Mouse (Mus musculus) hindbrain, postnatal 0 days (tissue): ENCODE results near the gene Bbs9. TPM values are rescaled to one million over a fixed set of nuclear protein-coding genes. Genes with fewer than 3 reads are reported as not detected.

Experiments
- ATAC-seq: fragments of 200-750 bp; cut with Nextera tagmentation; 2 replicates; pipeline ENCODE4 v1.8.0; 2017; ENCODE audit warnings: mild to moderate bottlenecking, moderate TSS enrichment, moderate library complexity
- DNase-seq: peaks from one replicate; pipeline ENCODE4 v3.0.0-alpha.2; 2015; ENCODE audit warnings: low spot score
- H3K27ac ChIP-seq: fragments of 300-500 bp; sonication (generic); 2 replicates; pipeline ENCODE4 v1.5.1; 2014; ENCODE audit warnings: mild to moderate bottlenecking
- H3K27me3 ChIP-seq: fragments of 300-500 bp; sonication (generic); 2 replicates; pipeline ENCODE4 v1.6.1; 2014; ENCODE audit warnings: low read length, mixed read lengths; ENCODE audit not compliant: insufficient read depth
- H3K36me3 ChIP-seq: fragments of 300-500 bp; sonication (generic); 2 replicates; pipeline ENCODE4 v1.6.1; 2014; ENCODE audit warnings: low read length, mixed read lengths; ENCODE audit not compliant: insufficient read depth
- H3K4me1 ChIP-seq: fragments of 300-500 bp; sonication (generic); 2 replicates; pipeline ENCODE4 v1.6.1; 2014; ENCODE audit warnings: antibody characterized with exemption, low read length, mixed read lengths; ENCODE audit not compliant: insufficient read depth
- H3K4me2 ChIP-seq: fragments of 300-500 bp; sonication (generic); 2 replicates; pipeline ENCODE4 v1.6.1; 2014; ENCODE audit warnings: low read depth, mild to moderate bottlenecking, low read length, moderate library complexity, mixed read lengths
- H3K4me3 ChIP-seq: fragments of 300-500 bp; sonication (generic); 2 replicates; pipeline ENCODE4 v1.5.1; 2014; ENCODE audit warnings: low read length
- H3K9ac ChIP-seq: fragments of 300-500 bp; sonication (generic); replicated peaks from 2 replicates; pipeline ENCODE4 v1.6.1; 2014; ENCODE audit warnings: mild to moderate bottlenecking, low read length, moderate library complexity, mixed read lengths
- H3K9me3 ChIP-seq: fragments of 300-500 bp; sonication (generic); 2 replicates; pipeline ENCODE4 v1.6.1; 2016; ENCODE audit warnings: low read length, mixed read lengths
- CTCF ChIP-seq: IDR thresholded peaks from 2 replicates; pipeline ENCODE4 v1.5.1; 2016; ENCODE audit warnings: antibody characterized with exemption, control low read depth, low read depth
- WGBS: fragments of 180-500 bp; shearing (Covaris S2); extraction: QIAGEN DNeasy Blood & Tissue Kit; methylation state at CpG from one replicate; pipeline ENCODE4 v1.1.7; 2014; 5-methylcytosine and 5-hydroxymethylcytosine counted together
- polyA plus RNA-seq: library from polyadenylated mRNA; unstranded; fragments of >200 nt; fragmentation: Nextera tagmentation; extraction: Ambion mirVana; gene quantifications from 2 replicates; pipeline ENCODE4 v1.2.1, GENCODE M21; 2015
- total RNA-seq: library from RNA; depleted of rRNA; stranded (reverse); fragments of >200 nt; gene quantifications from 2 replicates; pipeline ENCODE4 v1.2.3, GENCODE M21; 2014; rRNA removed

The Bbs9 gene
- total RNA-seq (27.0 and 27.5 TPM in 2 replicates), polyA plus RNA-seq (14.0 and 15.2 TPM in 2 replicates)

DNA sequence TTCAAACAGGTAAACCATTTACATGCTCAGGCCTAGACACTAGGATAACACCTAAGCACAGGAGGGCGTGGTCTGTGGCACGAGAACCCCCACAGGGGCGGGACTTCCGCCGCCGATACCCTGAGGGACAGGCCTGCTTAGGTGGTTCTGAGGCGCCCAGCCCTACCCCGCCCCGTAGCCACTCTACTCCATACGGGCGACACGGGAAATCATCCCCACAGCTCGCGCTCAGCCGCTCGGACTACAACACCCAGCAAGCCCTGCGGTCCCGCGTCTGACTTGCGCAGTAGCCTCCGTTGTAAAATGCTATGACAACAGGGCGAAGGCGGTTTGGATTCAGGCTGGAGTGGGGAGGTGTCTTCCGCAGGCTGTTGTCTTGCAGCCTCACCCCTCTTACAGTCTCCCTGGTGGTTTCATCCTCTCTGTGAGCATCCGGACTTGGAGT is at the start of gene Bbs9:
Gene Bbs9 (plus strand): TSS at position 292 of the 445 bp plus-strand sequence.
- under 1% methylated on average over 25 of the region's 25 CpGs for WGBS
- Histone ChIP-seq H3K4me2 (peak within 1 kb of the TSS; percentile 74), H3K4me3 (peak within 1 kb of the TSS; percentile 61), H3K27ac (peak within 1 kb of the TSS; percentile 76), H3K4me1 (0 out of 2 replicates have a peak, but pooled peaks cover 6% of the 10 kb centered on the region), H3K9me3 (no peaks in the 10 kb centered on the region), H3K9ac (peak within 1 kb of the TSS; percentile 52), H3K27me3 (no peaks in the 10 kb centered on the region), H3K36me3 (no peaks in the 10 kb centered on the region)
- peak; percentile 99 for ATAC-seq
- TF ChIP-seq CTCF, result no peak
- peak; percentile 97 for DNase-seq

DNA sequence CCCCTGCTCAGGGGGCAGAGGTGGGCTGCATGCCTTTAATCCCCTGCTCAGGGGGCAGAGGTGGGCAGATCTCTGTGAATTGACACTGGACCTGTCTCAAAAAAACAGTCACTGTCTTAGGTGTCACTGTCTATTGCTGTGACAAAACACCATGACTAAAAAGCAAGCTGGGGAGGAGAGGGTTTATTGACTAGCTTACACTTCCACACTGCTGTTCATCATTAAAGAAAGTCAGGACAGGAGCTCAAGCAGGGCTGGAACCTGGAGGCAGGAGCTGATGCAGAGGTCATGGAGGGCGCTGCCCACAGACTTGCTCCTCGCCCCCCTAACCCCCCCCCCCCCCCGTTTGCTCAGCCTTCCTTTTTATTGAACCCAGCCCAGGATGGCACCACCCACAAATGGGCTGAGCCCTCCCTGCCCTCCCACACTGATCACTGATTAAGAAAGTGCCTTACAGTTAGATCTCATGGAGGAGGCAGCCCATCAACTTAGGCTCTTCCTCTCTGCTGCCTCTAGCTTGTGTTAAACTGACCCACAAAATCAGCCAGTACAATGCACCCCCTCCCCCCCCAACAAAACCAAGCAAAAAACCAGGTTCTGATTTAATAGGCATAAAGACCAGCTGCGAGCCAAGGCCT is 47.4 kb upstream of the Bbs9 start:
- H3K9ac ChIP-seq, result no peak overlapping the region
- H3K36me3 ChIP-seq, result 0 out of 2 replicates have a peak, but pooled peaks cover 7% of the 10 kb centered on the region
- no peak overlapping the region for H3K4me2 ChIP-seq
- 0 out of 2 replicates have a peak, but pooled peaks cover 7% of the 10 kb centered on the region for H3K4me1 ChIP-seq
- no peak overlapping the region for H3K4me3 ChIP-seq
- H3K27ac ChIP-seq, result no peak overlapping the region
- no peaks in the 10 kb centered on the region for H3K27me3 ChIP-seq
- WGBS, result 31% methylated on average over 4 of the region's 4 CpGs
- no peaks in the 10 kb centered on the region for H3K9me3 ChIP-seq
- no peak for ATAC-seq
- no peak for DNase-seq
- TF ChIP-seq CTCF, result no peak

DNA sequence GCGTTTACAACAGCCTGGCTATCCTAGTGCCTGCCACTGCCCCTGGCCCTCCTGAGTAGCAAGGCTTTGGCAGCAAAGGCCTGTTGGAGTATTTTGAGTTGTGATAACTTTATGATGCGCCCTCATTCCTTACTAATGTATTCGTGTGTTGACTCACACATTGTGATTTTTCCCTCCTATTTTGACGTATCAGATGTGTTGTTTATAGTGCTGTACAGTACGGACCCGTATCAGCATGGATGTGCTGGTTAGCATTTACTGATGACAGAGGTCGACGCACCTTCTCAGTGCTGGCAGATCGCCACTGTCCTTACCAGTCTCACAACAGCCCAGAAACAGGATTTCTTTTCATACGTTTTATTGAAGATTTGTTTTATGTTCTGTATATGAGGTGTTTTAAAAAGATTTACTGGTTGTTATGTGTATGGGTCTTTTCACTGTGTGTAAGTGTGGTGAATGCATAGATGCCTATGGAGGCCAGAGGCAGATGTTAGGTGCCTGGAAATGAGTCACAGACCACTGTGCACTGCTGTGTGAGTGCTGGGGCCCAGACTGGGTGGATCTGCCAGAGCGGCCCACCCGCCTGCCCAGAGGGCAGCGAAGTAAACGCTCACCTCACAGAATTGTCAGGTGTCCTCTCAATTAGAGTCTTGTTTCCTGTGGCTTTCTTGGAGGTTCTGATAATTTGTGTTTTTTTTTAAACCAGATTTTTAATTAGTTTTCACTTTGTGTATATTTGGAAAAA is 46.7 kb upstream of the Bbs9 start:
- no peak overlapping the region for H3K9ac ChIP-seq
- 0 out of 2 replicates have a peak, but pooled peaks cover 7% of the 10 kb centered on the region for H3K36me3 ChIP-seq
- 78% methylated on average over 14 of the region's 14 CpGs for WGBS
- no peaks in the 10 kb centered on the region for H3K9me3 ChIP-seq
- 0 out of 2 replicates have a peak, but pooled peaks cover 7% of the 10 kb centered on the region for H3K4me1 ChIP-seq
- no peak overlapping the region for H3K4me2 ChIP-seq
- 0 out of 2 replicates have a peak, but pooled peaks have one; percentile 21 for ATAC-seq
- H3K27ac ChIP-seq, result no peak overlapping the region
- no peak for DNase-seq
- H3K4me3 ChIP-seq, result no peak overlapping the region
- no peak for TF ChIP-seq CTCF
- H3K27me3 ChIP-seq, result no peaks in the 10 kb centered on the region

DNA sequence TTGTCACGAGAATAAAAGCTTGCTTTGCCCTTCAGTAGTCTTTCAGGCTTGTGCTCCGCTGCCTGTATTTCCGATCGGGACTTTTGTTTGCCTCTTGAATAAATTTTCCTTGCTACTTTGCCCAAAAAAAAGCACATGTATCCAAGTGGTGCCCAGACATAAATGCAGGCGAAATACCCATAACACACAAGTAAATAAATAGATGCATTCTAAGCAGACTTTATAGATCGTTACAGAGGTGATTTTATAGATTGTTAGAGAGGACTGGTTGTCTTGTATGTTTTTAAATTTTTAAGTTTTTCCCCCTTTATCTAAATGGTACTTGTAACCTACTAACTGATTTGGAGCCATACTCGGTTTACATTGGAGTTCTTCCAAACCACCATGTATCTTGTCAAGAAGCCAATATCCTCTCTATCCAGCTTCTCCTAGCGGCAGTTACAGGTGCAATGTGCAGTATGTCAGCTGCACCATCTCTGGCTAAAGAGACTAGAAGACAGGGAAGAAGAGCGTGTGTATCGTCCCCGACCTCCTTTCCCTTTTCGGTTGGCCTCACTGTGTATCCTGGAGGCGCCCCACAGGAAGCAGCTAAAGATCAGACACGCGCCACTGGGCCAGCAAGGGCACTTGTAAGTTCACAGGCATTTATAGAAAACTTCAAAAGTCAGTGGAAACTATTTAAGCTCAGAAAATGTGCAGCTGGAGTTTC is 45.8 kb upstream of the Bbs9 start:
- peak; percentile 41; the same call in 1 of the 2 replicates for TF ChIP-seq CTCF
- Histone ChIP-seq H3K27me3 (no peaks in the 10 kb centered on the region), H3K9ac (no peak overlapping the region), H3K27ac (no peak overlapping the region), H3K4me2 (peak overlapping the region; percentile 36; the same call in 1 of the 2 replicates), H3K36me3 (0 out of 2 replicates have a peak, but pooled peaks cover 1% of the 10 kb centered on the region), H3K4me1 (0 out of 2 replicates have a peak, but pooled peaks cover 7% of the 10 kb centered on the region), H3K4me3 (no peak overlapping the region), H3K9me3 (no peaks in the 10 kb centered on the region)
- DNase-seq (peak; percentile 54), ATAC-seq (no peak)
- 39% methylated on average over 15 of the region's 15 CpGs for WGBS

DNA sequence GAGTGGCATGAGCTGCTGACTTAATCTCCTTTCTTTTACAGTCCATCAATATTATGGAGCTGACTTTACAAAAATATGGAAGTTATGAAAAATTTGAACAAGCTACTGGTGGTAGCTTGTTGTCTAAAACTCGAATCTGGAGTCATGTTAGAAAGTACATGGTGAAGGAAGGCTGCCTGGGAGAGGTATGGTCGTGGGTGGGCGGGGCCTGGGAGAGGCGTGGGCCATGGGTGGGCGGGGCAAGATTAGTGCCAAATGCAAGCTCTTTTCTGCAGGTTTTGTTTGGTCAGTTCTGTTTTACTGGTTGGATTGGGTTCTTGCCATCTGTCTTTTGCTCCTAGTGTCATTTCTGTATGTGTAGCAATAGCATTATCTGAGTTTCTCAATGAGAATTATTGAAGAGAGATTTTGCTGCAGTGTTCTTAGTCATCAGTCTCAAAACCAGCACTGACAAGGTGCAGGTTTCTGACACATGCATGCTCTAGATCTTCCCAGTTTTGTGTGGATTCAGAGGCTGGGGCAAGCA is 45.1 kb upstream of the Bbs9 start:
- ATAC-seq (no peak), DNase-seq (no peak)
- Histone ChIP-seq H3K27ac (no peak overlapping the region), H3K27me3 (no peaks in the 10 kb centered on the region), H3K4me3 (no peak overlapping the region), H3K9ac (no peak overlapping the region), H3K36me3 (0 out of 2 replicates have a peak, but pooled peaks cover 3% of the 10 kb centered on the region), H3K4me2 (no peak overlapping the region), H3K9me3 (no peaks in the 10 kb centered on the region), H3K4me1 (0 out of 2 replicates have a peak, but pooled peaks cover 7% of the 10 kb centered on the region)
- WGBS, result 55% methylated on average over 5 of the region's 5 CpGs
- no peak for TF ChIP-seq CTCF

DNA sequence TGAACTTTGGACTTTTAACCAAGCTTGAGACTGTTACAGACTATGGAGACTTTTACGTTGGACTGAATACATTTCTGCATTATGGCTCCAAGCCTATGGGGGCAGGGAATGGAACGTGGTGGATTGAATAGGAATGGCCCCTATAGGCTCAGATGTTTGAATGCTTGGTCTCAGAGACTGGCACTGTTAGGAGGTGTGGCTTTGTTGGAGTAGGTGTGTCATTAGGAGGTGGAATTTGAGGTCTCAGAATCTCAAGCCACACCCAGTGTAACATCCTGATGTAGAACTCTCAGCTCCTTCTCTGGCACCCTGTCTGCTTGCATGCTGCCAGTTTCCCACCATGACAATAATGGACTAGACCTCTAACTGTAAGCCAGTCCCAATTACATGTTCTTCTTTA is 42.3 kb upstream of the Bbs9 start:
- WGBS, result 73% methylated on average over 2 of the region's 2 CpGs
- TF ChIP-seq CTCF, result no peak
- H3K9ac ChIP-seq, result no peak overlapping the region
- 0 out of 2 replicates have a peak, but pooled peaks cover 6% of the 10 kb centered on the region for H3K36me3 ChIP-seq
- H3K9me3 ChIP-seq, result no peaks in the 10 kb centered on the region
- H3K4me3 ChIP-seq, result no peak overlapping the region
- H3K4me2 ChIP-seq, result no peak overlapping the region
- no peaks in the 10 kb centered on the region for H3K27me3 ChIP-seq
- H3K4me1 ChIP-seq, result 0 out of 2 replicates have a peak, but pooled peaks cover 7% of the 10 kb centered on the region
- no peak overlapping the region for H3K27ac ChIP-seq
- DNase-seq, result no peak
- no peak for ATAC-seq
